Mouse (Mus musculus): Measurements from ENCODE around the gene Pex14.

Gene Pex14

DNA sequence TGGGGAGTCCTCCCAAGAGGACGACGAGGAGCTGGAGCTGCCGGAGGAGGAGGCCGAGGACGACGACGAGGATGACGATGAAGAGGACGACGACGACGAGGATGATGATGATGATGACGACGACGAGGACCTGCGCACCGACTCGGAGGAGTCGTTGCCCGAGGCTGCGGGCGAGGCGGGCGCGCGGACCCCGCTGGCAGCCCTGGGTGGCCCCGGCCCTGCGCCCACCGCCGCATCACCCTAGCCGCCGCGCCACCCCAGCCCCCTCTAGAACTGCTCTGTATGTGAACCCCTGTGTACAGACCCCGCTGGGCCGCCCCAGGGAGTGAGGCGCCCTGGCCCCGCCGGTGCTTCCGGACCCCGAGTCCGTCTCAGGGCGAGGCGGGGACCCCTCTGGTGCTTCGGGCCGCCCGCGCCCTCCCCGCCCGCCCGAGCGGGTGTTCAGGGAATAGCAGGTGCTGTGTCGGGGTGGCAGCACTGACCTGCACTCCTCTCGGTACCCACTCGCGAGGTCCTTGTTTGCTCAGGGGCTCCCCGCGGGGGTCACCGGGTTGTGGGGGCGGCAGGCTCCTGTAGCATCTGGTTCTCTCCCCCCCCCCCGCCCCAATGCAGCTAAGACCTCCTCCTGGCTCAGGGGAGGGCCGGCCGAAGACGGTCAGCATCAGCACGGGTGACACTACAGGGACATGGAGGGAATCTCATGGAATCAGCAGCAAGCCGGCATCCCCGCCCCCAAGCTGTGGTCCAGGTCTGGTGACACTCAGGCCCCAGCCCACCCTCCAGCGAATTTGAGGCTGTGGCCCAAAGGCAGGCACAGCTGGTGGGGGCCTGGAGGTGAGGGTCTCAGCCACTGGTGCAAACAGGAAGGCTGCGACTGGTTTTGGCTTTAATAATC, 147.1 kb downstream of the Pex14 start:
- DNase-seq (ENCODE audit: low spot score): no peak

GRCm38 (mm10) chr4:148951821-148952291, 147.8 kb downstream of the Pex14 start:
- peak; percentile 20 for DNase-seq (ENCODE audit: low spot score)

DNA sequence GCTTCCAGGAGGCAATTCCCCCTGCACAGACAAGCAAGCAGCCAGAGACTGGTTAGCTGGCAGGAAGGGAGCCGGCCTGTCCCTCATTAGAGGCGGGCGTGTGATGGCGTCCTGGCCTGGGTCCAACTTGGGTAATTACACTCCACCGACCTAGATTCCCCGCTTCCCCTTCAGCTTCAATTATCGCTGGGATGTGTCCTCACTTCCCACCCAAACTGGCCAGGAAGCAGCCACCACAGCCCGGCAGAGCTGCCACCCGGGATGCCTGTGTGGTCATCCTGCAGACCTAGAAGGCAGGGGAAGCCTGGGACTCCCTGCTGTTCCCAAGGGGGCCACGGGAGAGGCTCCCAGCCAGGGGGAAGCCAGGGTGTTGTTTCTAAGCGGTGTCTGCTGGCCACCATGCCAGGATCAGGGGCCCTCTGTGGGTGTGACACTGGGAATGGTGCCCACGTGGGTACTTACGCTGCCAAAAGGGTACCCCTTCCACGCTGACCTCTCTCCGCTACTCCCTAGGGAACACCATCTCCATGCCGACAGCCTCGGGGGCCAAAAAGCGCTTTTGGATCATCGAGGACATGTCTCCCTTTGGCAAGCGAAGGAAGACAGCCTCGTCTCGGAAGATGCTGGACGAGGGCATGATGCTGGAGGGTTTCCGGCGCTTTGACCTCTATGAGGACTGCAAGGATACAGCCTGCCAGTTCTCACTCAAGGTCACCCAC, 148.6 kb downstream of the Pex14 start:
- peak; percentile 57 for DNase-seq (ENCODE audit: low spot score)

- DNase-seq (ENCODE audit: low spot score): no peak
Measured at GRCm38 (mm10) chr4:148950487-148950886, 149.2 kb downstream of the Pex14 start.

DNA sequence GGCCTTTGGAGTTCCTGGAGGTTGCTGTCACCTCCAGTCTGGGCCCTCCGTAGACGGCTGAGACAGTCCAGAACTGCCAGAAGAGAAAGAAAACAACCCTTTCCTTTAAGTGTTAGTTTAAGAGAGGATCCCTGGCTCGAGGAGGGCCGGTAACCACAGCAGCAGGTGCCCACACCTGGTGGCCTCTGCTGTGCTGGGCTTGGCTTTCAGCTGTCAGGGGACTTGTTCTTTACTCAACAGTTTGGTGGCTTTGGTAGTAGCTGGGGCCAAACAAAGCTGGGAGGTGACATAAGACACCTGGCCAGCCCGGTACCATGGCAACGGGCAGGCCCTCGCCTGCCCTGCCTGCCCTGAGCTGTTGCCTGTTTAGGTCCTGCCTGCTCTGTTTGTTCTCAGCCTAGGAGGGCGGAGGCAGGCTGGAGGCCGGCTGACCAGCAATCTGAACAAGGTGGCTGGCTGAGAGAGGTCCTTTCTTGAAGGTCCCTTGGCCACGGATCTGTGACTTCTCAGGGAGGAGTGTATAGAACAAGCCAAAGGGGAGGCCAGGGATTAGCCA, 151.8 kb downstream of the Pex14 start:
- no peak for DNase-seq (ENCODE audit: low spot score)

- no peak for DNase-seq (ENCODE audit: low spot score)
Measured at GRCm38 (mm10) chr4:148946071-148946470, 153.6 kb downstream of the Pex14 start.

DNA sequence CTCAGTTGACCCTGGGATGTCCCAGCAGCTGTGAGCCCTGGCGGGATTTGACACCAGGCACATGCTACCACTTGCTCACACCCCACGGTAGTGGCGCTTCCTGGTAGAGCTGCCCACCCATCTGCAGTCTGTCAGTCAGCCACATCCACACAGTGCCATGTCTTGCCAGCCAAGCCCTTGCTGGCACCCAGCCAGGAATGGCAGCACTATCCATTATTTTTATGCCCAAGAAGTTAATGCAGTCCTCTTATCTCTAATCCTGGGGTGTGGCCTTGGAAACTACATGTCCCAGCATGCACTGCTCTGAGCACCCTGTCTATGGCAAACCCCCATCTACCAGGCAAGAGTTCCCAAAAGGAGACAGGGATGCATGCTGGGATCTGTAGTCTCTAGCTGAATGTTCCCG, 154.2 kb downstream of the Pex14 start:
- DNase-seq (ENCODE audit: low spot score): peak; percentile 65

DNA sequence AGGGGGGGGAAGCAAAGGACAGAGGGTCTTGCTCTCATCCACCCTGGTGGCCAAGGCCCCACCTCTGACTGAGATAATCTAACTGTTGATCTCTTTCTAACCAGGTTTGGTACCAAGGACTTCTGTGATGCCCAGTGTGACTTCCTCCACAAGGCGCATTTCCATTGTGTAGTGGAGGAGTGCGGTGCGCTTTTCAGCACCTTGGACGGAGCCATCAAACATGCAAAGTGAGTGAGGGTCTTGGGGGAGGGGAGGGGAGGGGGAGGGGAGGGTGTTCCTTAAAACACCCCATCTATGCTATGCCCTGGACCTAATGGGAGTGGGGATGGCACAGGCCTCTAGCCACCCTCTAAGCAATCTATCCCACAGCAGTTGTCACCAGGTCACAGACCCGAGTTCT, 156.6 kb downstream of the Pex14 start:
- DNase-seq (ENCODE audit: low spot score): no peak

GRCm38 (mm10) chr4:148941321-148941720, 158.4 kb downstream of the Pex14 start:
- DNase-seq (ENCODE audit: low spot score): no peak

- DNase-seq (ENCODE audit: low spot score): peak; percentile 48
Measured at GRCm38 (mm10) chr4:148940674-148941211, 158.9 kb downstream of the Pex14 start.

GRCm38 (mm10) chr4:148938546-148938945, 161.1 kb downstream of the Pex14 start:
- no peak for DNase-seq (ENCODE audit: low spot score)

GRCm38 (mm10) chr4:148936727-148937126, 162.9 kb downstream of the Pex14 start:
- no peak for DNase-seq (ENCODE audit: low spot score)

GRCm38 (mm10) chr4:148936111-148936510, 163.6 kb downstream of the Pex14 start:
- no peak for DNase-seq (ENCODE audit: low spot score)

GRCm38 (mm10) chr4:148935211-148935610, 164.5 kb downstream of the Pex14 start:
- peak; percentile 45 for DNase-seq (ENCODE audit: low spot score)

DNA sequence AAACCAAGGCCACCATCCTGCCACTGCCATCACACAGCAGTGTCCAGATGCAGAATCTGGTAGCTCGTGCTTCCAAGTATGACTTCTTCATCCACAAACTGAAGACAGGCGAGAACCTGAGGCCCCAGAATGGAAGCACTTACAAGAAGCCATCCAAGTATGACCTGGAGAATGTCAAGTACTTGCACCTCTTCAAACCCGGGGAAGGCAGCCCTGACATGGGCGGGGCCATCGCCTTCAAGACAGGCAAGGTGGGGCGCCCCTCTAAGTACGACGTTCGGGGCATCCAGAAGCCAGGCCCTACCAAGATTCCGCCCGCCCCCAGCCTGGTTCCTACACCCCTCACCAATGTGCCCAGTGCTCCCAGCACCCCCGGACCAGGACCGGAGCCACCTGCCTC, 166.6 kb downstream of the Pex14 start:
- DNase-seq (ENCODE audit: low spot score): no peak

GRCm38 (mm10) chr4:148930721-148931229, 168.9 kb downstream of the Pex14 start:
- DNase-seq (ENCODE audit: low spot score): no peak

GRCm38 (mm10) chr4:148928876-148929275, 170.8 kb downstream of the Pex14 start:
- DNase-seq (ENCODE audit: low spot score): no peak

DNA sequence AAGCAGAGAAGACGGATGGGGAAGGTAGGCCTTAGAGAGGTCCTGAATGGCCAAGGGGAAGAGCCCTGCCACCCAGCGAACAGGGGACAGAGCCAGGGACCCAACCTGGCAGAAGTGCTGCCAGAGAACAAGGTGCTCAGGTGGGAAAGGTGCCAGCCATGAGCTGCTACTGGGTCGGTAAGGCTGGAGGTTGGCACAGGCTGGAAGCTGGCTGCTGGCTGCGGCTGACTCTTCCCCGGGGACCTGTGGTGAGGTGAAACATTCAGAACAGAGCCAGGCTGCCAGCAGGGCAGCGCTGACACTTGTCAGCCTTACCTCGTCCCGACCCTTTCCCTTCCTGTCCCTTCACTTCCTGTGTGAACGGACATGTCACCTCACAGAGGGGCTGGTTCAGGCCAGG, 171.4 kb downstream of the Pex14 start:
- no peak for DNase-seq (ENCODE audit: low spot score)

DNA sequence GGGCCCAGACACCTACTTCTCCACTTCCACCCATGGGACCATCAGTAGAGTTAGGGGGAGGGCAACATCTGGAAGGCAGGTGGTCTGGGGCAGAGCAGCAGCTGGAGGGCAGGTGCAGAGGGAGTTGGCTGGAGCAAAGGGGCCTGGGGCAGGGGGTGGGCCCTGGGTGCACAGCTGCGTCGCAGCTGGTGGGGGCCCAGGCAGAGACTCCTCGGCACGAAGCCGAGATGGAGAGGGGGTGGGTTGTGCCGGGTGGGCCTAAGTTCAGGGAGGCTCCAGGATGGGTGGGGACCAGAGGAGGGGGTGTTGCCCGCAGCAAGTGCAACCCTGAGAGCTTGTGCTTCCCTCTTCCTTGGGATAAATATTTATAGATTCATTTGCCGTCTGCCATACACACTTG, 173.2 kb downstream of the Pex14 start:
- DNase-seq (ENCODE audit: low spot score): no peak

- no peak for DNase-seq (ENCODE audit: low spot score)
Measured at GRCm38 (mm10) chr4:148925589-148926359, 173.9 kb downstream of the Pex14 start.

GRCm38 (mm10) chr4:148923976-148924375, 175.7 kb downstream of the Pex14 start:
- DNase-seq (ENCODE audit: low spot score): no peak

- no peak for DNase-seq (ENCODE audit: low spot score)
Measured at GRCm38 (mm10) chr4:148923414-148923813, 176.3 kb downstream of the Pex14 start.

All from layer of hippocampus, adult 11-12 months (tissue).